Mouse (Mus musculus): Measurements from ENCODE around the gene Kptn. TPM values are rescaled to one million over a fixed set of nuclear protein-coding genes. Genes with fewer than 3 reads are reported as not detected.

Kptn gene
- polyA plus RNA-seq, 1 experiment from 2014 or later, result 14.2 TPM

- Histone ChIP-seq H3K36me3 (ENCODE audit: insufficient read depth, low read length) (no peaks in the 10 kb centered on the region), H3K4me3 (ENCODE audit: low read depth, low read length) (no peak overlapping the region), H3K27me3 (replicated peaks; ENCODE audit: insufficient read depth, low read length) (no peaks in the 10 kb centered on the region), H3K4me1 (ENCODE audit: insufficient read depth, low read depth, low read length) (no peaks in the 10 kb centered on the region), H3K9me3 (ENCODE audit: low read length) (no peaks in the 10 kb centered on the region), H3K27ac (ENCODE audit: low read length) (no peak overlapping the region), H3K9ac (replicated peaks; ENCODE audit: low read depth) (no peak overlapping the region), H3K4me2 (replicated peaks; ENCODE audit: low read depth, low read length) (no peak overlapping the region)
- WGBS, result 13% methylated on average over 1 of the region's 1 CpGs
- ATAC-seq (no peak), DNase-seq (ENCODE audit: low spot score) (no peak)
- no peak for TF ChIP-seq EP300 (IDR thresholded peaks at IDR 0.05)
- TF ChIP-seq CTCF (IDR thresholded peaks at IDR 0.05), result no peak
These were observed 52.5 kb downstream of the Kptn start for GRCm38 (mm10) chr7:16172141-16172581.

- H3K4me3 ChIP-seq (ENCODE audit: low read depth, low read length), result no peak overlapping the region
- H3K9me3 ChIP-seq (ENCODE audit: low read length), result no peaks in the 10 kb centered on the region
- H3K27me3 ChIP-seq (replicated peaks; ENCODE audit: insufficient read depth, low read length), result no peaks in the 10 kb centered on the region
- no peak for ATAC-seq
- no peak for DNase-seq (ENCODE audit: low spot score)
- no peak overlapping the region for H3K27ac ChIP-seq (ENCODE audit: low read length)
- TF ChIP-seq EP300 (IDR thresholded peaks at IDR 0.05) (no peak), CTCF (IDR thresholded peaks at IDR 0.05) (no peak)
- no peaks in the 10 kb centered on the region for H3K36me3 ChIP-seq (ENCODE audit: insufficient read depth, low read length)
- 22% methylated on average over 1 of the region's 1 CpGs for WGBS
- no peak overlapping the region for H3K9ac ChIP-seq (replicated peaks; ENCODE audit: low read depth)
- no peak overlapping the region for H3K4me2 ChIP-seq (replicated peaks; ENCODE audit: low read depth, low read length)
- H3K4me1 ChIP-seq (ENCODE audit: insufficient read depth, low read depth, low read length), result no peaks in the 10 kb centered on the region
These were observed 53.0 kb downstream of the Kptn start for GRCm38 (mm10) chr7:16172586-16173140.

DNA sequence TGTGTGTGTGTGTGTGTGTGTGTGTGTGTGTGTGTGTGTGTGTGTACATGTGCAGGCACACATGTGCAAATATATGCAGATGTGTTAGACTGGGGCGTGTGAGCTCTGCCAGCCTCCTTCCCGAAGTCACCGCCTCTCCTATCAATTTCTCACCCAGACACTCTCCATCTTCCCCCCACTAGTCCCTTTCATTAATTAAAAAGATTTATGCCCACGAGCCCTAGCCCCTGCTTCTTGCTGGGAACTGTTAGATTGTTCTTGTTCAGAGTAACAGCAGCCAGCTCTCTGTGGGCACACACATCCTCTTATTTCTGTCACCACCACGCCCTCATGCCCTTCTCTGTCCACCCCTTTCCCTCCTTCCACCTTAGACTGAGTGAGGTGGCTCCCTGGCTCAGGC, 53.5 kb downstream of the Kptn start:
- Histone ChIP-seq H3K27ac (ENCODE audit: low read length) (no peak overlapping the region), H3K9me3 (ENCODE audit: low read length) (no peaks in the 10 kb centered on the region), H3K4me2 (replicated peaks; ENCODE audit: low read depth, low read length) (no peak overlapping the region), H3K36me3 (ENCODE audit: insufficient read depth, low read length) (no peaks in the 10 kb centered on the region), H3K4me3 (ENCODE audit: low read depth, low read length) (no peak overlapping the region), H3K27me3 (replicated peaks; ENCODE audit: insufficient read depth, low read length) (no peaks in the 10 kb centered on the region), H3K9ac (replicated peaks; ENCODE audit: low read depth) (no peak overlapping the region), H3K4me1 (ENCODE audit: insufficient read depth, low read depth, low read length) (no peaks in the 10 kb centered on the region)
- 46% methylated on average over 5 of the region's 5 CpGs for WGBS
- DNase-seq (ENCODE audit: low spot score), result no peak
- no peak for ATAC-seq
- no peak for TF ChIP-seq EP300 (IDR thresholded peaks at IDR 0.05)
- no peak for TF ChIP-seq CTCF (IDR thresholded peaks at IDR 0.05)

GRCm38 (mm10) chr7:16174597-16175541, 55.2 kb downstream of the Kptn start, which contains the start of gene Meis3:
Gene Meis3, plus strand, starts transcription at chr7:16175090.
- no peaks in the 10 kb centered on the region for H3K4me1 ChIP-seq (ENCODE audit: insufficient read depth, low read depth, low read length)
- ATAC-seq (peak; percentile 87), DNase-seq (ENCODE audit: low spot score) (peak; percentile 67)
- H3K27ac ChIP-seq (ENCODE audit: low read length), result no peak within 1 kb of the TSS
- peak within 1 kb of the TSS; percentile 83 for H3K4me2 ChIP-seq (replicated peaks; ENCODE audit: low read depth, low read length)
- H3K9ac ChIP-seq (replicated peaks; ENCODE audit: low read depth), result peak within 1 kb of the TSS; percentile 1
- H3K4me3 ChIP-seq (ENCODE audit: low read depth, low read length), result peak within 1 kb of the TSS; percentile 55
- H3K27me3 ChIP-seq (replicated peaks; ENCODE audit: insufficient read depth, low read length), result no peaks in the 10 kb centered on the region
- no peaks in the 10 kb centered on the region for H3K36me3 ChIP-seq (ENCODE audit: insufficient read depth, low read length)
- H3K9me3 ChIP-seq (ENCODE audit: low read length), result no peaks in the 10 kb centered on the region
- no peak for TF ChIP-seq EP300 (IDR thresholded peaks at IDR 0.05)
- TF ChIP-seq CTCF (IDR thresholded peaks at IDR 0.05), result peak; percentile 65
- under 1% methylated on average over 42 of the region's 42 CpGs for WGBS

GRCm38 (mm10) chr7:16175542-16175931, 55.8 kb downstream of the Kptn start:
- WGBS, result 0% methylated on average over 10 of the region's 10 CpGs
- H3K9me3 ChIP-seq (ENCODE audit: low read length), result no peaks in the 10 kb centered on the region
- peak overlapping the region; percentile 83 for H3K4me2 ChIP-seq (replicated peaks; ENCODE audit: low read depth, low read length)
- TF ChIP-seq EP300 (IDR thresholded peaks at IDR 0.05) (no peak), CTCF (IDR thresholded peaks at IDR 0.05) (no peak)
- ATAC-seq (peak; percentile 21; the same call in 1 of the 2 replicates), DNase-seq (ENCODE audit: low spot score) (no peak)
- H3K4me1 ChIP-seq (ENCODE audit: insufficient read depth, low read depth, low read length), result no peaks in the 10 kb centered on the region
- no peak overlapping the region for H3K27ac ChIP-seq (ENCODE audit: low read length)
- H3K4me3 ChIP-seq (ENCODE audit: low read depth, low read length), result peak overlapping the region; percentile 55
- no peaks in the 10 kb centered on the region for H3K27me3 ChIP-seq (replicated peaks; ENCODE audit: insufficient read depth, low read length)
- H3K36me3 ChIP-seq (ENCODE audit: insufficient read depth, low read length), result no peaks in the 10 kb centered on the region
- peak overlapping the region; percentile 1 for H3K9ac ChIP-seq (replicated peaks; ENCODE audit: low read depth)

Other genes starting within 250 kb of the Kptn start
- gene Crx, start 239.9 kb upstream of the Kptn start, polyA plus RNA-seq (2015; fragmentation: Nextera tagmentation; extraction: Ambion mirVana), result not detected in 2 replicates
- not detected in 2 replicates for gene Crxos, start 237.3 kb upstream of the Kptn start, polyA plus RNA-seq (2015; fragmentation: Nextera tagmentation; extraction: Ambion mirVana)
- gene Selenow, start 197.5 kb upstream of the Kptn start, polyA plus RNA-seq (2015; fragmentation: Nextera tagmentation; extraction: Ambion mirVana), result 552 and 558 TPM in 2 replicates
- gene Nop53, start 173.8 kb upstream of the Kptn start, polyA plus RNA-seq (2015; fragmentation: Nextera tagmentation; extraction: Ambion mirVana), result 196 and 204 TPM in 2 replicates
- gene Ehd2, start 152.3 kb upstream of the Kptn start, polyA plus RNA-seq (2015; fragmentation: Nextera tagmentation; extraction: Ambion mirVana), result 92.2 and 113 TPM in 2 replicates
- 2.3 and 3.1 TPM in 2 replicates for gene Bicra, start 72.0 kb upstream of the Kptn start, polyA plus RNA-seq (2015; fragmentation: Nextera tagmentation; extraction: Ambion mirVana)
- not detected in 2 replicates for gene Zfp541, start 58.1 kb upstream of the Kptn start, polyA plus RNA-seq (2015; fragmentation: Nextera tagmentation; extraction: Ambion mirVana)
- 154 TPM in 2 replicates for gene Napa, start 21.4 kb upstream of the Kptn start, polyA plus RNA-seq (2015; fragmentation: Nextera tagmentation; extraction: Ambion mirVana)
- gene Slc8a2, start 9.9 kb downstream of the Kptn start, polyA plus RNA-seq (2015; fragmentation: Nextera tagmentation; extraction: Ambion mirVana), result 0.04 and 0.05 TPM in 2 replicates
- 12.3 and 12.7 TPM in 2 replicates for gene Meis3, start 55.2 kb downstream of the Kptn start, polyA plus RNA-seq (2015; fragmentation: Nextera tagmentation; extraction: Ambion mirVana)
- gene Dhx34, start 102.1 kb downstream of the Kptn start, polyA plus RNA-seq (2015; fragmentation: Nextera tagmentation; extraction: Ambion mirVana), result 7.8 and 8.5 TPM in 2 replicates
- 0.94 and 1.1 TPM in 2 replicates for gene C5ar2, start 124.3 kb downstream of the Kptn start, polyA plus RNA-seq (2015; fragmentation: Nextera tagmentation; extraction: Ambion mirVana)
- 11.8 and 13.3 TPM in 2 replicates for gene C5ar1, start 139.6 kb downstream of the Kptn start, polyA plus RNA-seq (2015; fragmentation: Nextera tagmentation; extraction: Ambion mirVana)
- gene Inafm1, start 153.7 kb downstream of the Kptn start, polyA plus RNA-seq (2015; fragmentation: Nextera tagmentation; extraction: Ambion mirVana), result 18.9 and 20.1 TPM in 2 replicates
- 15.9 and 18.3 TPM in 2 replicates for gene Ccdc9, start 166.9 kb downstream of the Kptn start, polyA plus RNA-seq (2015; fragmentation: Nextera tagmentation; extraction: Ambion mirVana)
- 30.0 and 31.1 TPM in 2 replicates for gene Bbc3, start 188.5 kb downstream of the Kptn start, polyA plus RNA-seq (2015; fragmentation: Nextera tagmentation; extraction: Ambion mirVana)

Data from lung, postnatal 0 days (tissue).